Mouse (Mus musculus): Measurements from ENCODE around the gene Mlx. TPM values are rescaled to one million over a fixed set of nuclear protein-coding genes. Genes with fewer than 3 reads are reported as not detected.
"Not testable (repeated sequence)": the region's sequence is repeated elsewhere in the genome, so short reads cannot be mapped to it uniquely, and the experiment has no call there.

The Mlx gene
- polyA plus RNA-seq, 1 experiment from 2014 or later: 50.5 TPM

DNA sequence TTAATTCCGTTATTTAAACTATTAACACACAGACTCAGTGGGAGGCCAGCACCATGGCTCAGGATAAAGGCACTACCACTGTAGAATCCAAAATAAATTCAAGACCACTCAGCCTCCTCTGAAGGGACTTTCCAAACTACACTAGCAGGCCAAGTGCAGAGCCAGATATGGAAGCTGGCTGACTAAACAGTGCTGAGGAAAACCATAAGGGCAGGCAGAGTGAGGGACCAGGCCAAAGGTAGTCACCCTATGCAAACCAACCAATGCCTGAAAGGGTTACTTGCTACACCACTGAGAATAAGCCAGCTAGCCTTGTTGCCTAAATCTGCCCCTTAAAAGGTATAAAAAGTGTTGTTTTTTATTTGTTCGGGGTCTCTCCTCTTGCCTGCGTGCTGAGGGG lies 25.1 kb downstream of the Mlx start:
- Histone ChIP-seq H3K27me3 (no peaks in the 10 kb centered on the region), H3K4me2 (replicated peaks) (no peak overlapping the region), H3K4me1 (0 out of 2 replicates have a peak, but pooled peaks cover 7% of the 10 kb centered on the region), H3K9ac (no peak overlapping the region), H3K36me3 (peaks cover 23% of the 10 kb centered on the region), H3K4me3 (no peak overlapping the region), H3K27ac (no peak overlapping the region), H3K9me3 (no peaks in the 10 kb centered on the region)
- WGBS: 78% methylated on average over 3 of the region's 3 CpGs
- ATAC-seq (ENCODE audit: low FRiP score, low read depth): no peak

DNA sequence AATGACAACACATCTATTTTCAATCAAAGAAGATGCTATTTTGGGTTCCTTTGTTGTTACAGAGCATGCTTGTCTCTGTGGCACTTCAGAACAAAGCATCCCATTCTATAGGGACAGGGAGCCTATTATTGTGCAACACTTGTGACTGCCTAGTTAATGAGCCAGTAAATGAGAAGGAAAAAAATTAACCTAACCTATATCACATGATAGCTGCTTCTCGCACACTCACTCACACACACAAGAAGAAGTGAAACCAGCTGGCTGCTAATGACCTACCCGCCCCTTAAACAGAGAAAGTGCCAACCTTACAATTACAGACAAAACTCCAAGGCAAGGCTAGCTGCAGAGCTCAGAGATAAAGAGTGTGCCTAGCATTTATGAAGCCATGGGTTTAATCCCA lies 28.5 kb downstream of the Mlx start:
- Histone ChIP-seq H3K4me2 (replicated peaks) (no peak overlapping the region), H3K27me3 (no peaks in the 10 kb centered on the region), H3K4me3 (no peak overlapping the region), H3K9ac (no peak overlapping the region), H3K4me1 (peaks cover 25% of the 10 kb centered on the region), H3K36me3 (peaks cover 18% of the 10 kb centered on the region), H3K27ac (no peak overlapping the region), H3K9me3 (no peaks in the 10 kb centered on the region)
- 76% methylated on average over 2 of the region's 2 CpGs for WGBS
- ATAC-seq (ENCODE audit: low FRiP score, low read depth): no peak

DNA sequence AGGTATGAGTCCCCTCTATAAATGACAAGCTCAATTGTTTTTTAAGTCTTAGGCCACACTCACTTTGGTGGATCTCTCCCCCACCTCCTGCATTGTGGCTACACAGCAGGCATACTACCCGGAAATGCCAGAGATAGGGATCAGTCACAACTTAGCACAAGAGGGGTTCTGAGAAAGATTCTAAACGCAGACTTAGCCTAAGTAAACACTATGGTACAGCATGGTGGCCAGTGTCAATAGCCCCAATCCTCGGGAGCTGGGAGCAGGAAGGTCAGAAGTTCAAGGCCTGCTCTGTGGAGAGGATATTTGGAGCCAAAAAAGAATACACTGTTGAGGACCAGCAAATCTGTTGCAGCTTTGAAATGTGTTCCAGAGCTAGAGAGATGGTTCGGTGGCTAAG lies 31.0 kb downstream of the Mlx start:
- H3K9me3 ChIP-seq: no peaks in the 10 kb centered on the region
- H3K27ac ChIP-seq: no peak overlapping the region
- no peak for ATAC-seq (ENCODE audit: low FRiP score, low read depth)
- H3K9ac ChIP-seq: peak overlapping the region; percentile 81
- 43% methylated on average over 4 of the region's 4 CpGs for WGBS
- peak overlapping the region; percentile 95 for H3K4me2 ChIP-seq (replicated peaks)
- no peaks in the 10 kb centered on the region for H3K27me3 ChIP-seq
- peak overlapping the region; percentile 63 for H3K4me3 ChIP-seq
- peaks cover 24% of the 10 kb centered on the region for H3K36me3 ChIP-seq
- H3K4me1 ChIP-seq: peaks cover 35% of the 10 kb centered on the region

DNA sequence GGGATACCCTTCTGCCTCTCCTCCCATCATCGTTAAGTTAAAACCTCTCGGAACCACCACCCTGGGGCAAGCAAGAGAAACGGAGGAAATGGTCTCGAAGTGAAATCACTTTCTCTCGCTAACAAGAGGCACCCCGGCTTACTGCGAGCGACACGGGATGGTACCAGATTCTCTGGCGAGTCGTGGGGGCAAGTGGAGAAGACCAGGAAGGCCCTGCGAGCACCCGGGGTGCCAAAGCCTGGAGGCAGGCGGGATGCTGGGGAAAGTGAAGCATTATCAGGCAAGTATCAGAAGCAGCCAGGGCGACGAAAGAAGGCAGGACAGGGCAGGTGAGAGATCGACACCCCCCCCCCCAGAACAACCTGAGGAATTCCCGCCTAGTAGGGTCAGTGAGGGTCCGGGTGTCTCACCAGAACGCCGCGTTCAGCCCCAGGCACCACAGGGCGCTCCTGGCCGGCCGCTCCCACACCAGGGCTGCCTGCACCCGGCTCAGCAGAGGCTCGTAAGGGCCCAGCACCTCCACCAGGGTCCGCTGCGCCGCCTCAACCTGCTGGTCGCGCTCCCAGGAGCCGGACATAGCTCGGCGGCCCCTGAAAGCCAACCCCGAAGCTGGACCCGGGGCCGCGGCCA lies 32.2 kb downstream of the Mlx start:
- Histone ChIP-seq H3K27ac (peak overlapping the region; percentile 67; the same call in 1 of the 2 replicates), H3K9me3 (no peaks in the 10 kb centered on the region), H3K27me3 (no peaks in the 10 kb centered on the region), H3K4me3 (peak overlapping the region; percentile 63), H3K9ac (peak overlapping the region; percentile 81), H3K4me1 (peaks cover 35% of the 10 kb centered on the region), H3K4me2 (replicated peaks) (peak overlapping the region; percentile 95), H3K36me3 (peaks cover 31% of the 10 kb centered on the region)
- WGBS: under 1% methylated on average over 38 of the region's 39 CpGs
- ATAC-seq (ENCODE audit: low FRiP score, low read depth): peak; percentile 75

DNA sequence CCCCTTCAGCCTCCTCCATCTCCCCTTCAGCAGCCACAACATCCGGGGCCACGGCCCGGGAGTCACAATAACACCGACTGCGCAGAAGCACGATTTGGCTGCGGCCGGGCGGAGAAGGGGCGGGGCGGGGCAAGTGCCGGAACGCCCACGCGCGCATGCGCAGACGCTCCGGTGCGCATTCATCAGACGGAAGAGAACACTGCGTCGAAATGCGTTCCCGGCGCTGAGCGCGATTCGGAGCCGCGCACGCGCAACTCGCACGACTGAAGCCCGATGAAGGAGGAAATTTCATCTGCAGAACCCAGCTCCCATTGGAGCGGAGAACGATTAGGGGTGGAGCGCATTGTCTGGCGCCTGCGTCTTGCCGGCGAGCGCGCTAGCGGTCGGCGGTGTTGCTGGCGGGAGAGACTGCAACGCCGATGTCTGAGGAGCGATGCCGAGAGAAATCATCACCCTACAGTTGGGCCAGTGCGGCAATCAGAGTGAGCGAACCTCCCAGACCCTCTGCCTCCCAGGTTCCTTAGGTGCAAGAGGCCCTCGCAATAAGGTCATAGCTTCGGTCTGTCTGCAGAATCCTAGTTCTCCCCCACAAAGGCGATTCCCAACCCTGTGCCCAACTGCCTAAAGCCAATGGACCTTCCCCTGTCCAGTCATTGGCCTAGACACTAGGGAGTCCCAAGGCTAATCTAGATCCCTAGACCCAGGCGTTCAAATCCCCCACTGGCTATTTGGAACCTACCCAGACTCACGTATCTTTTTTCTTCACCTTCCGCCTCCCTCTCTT lies 32.9 kb downstream of the Mlx start, which contains the start of the genes Retreg3 and Tubg1:
Gene Retreg3, minus strand, starts transcription at position 133 of the 784 bp plus-strand sequence.
Gene Tubg1, plus strand, starts transcription at position 178 of the 784 bp plus-strand sequence.
- peaks cover 36% of the 10 kb centered on the region for H3K36me3 ChIP-seq
- peak within 1 kb of the TSS; percentile 97 for H3K4me2 ChIP-seq (replicated peaks)
- H3K27me3 ChIP-seq: no peaks in the 10 kb centered on the region
- H3K9me3 ChIP-seq: no peaks in the 10 kb centered on the region
- H3K9ac ChIP-seq: peak within 1 kb of the TSS; percentile 89
- under 1% methylated on average over 61 of the region's 61 CpGs for WGBS
- peak within 1 kb of the TSS; percentile 88 for H3K27ac ChIP-seq
- H3K4me1 ChIP-seq: peaks cover 35% of the 10 kb centered on the region
- peak within 1 kb of the TSS; percentile 63 for H3K4me3 ChIP-seq
- peak; percentile 96 for ATAC-seq (ENCODE audit: low FRiP score, low read depth)

DNA sequence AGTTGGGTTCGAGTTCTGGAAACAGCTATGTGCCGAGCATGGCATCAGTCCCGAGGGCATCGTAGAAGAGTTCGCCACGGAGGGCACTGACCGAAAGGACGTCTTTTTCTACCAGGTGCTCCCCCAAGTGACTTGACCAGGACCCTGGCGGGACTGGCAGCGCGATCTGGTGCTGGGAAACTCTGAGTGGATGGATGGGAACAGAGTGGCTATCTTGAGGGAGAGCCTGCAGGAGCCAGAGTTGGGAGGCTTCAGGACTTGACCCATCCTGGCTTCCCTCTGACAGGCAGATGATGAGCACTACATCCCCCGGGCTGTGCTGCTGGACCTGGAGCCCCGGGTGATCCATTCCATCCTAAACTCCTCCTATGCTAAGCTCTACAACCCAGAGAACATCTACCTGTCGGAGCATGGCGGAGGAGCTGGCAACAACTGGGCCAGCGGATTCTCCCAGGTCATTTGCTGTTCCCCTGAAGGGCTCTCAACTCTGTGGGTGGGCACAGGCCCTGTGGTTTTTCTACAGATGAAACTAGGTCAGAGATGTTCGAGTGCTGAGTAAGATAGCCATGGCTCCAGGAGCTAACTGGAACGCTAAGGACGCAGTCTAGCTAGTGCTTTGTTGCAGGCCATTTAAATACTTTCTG lies 33.6 kb downstream of the Mlx start:
- peak overlapping the region; percentile 63 for H3K4me3 ChIP-seq
- peaks cover 35% of the 10 kb centered on the region for H3K4me1 ChIP-seq
- H3K36me3 ChIP-seq: peaks cover 41% of the 10 kb centered on the region
- H3K9me3 ChIP-seq: no peaks in the 10 kb centered on the region
- 22% methylated on average over 19 of the region's 19 CpGs for WGBS
- peak overlapping the region; percentile 97 for H3K4me2 ChIP-seq (replicated peaks)
- no peaks in the 10 kb centered on the region for H3K27me3 ChIP-seq
- H3K27ac ChIP-seq: peak overlapping the region; percentile 88
- H3K9ac ChIP-seq: peak overlapping the region; percentile 89
- ATAC-seq (ENCODE audit: low FRiP score, low read depth): no peak

DNA sequence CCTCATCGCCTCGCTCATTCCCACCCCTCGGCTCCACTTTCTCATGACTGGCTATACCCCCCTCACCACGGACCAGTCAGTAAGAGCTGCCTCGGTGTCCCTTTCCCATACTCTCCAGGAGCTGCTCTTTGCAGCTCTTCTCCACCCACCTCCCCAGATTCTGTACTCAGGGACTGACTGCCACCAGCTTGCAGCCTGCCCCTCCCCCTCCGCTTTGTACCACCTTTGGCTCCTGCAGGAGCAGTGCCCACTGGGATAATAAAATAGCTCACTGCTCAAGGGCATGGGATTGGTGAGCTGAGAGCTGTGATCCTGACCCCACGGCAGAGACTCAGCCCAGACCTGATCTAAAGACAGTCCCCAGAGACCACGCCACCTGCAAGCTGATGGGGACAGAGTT lies 37.4 kb downstream of the Mlx start:
- H3K4me2 ChIP-seq (replicated peaks); H3K27me3 ChIP-seq; H3K4me3 ChIP-seq; H3K9ac ChIP-seq; ATAC-seq (ENCODE audit: low FRiP score, low read depth); H3K9me3 ChIP-seq; H3K27ac ChIP-seq: not testable (repeated sequence)
- H3K4me1 ChIP-seq: peaks cover 12% of the 10 kb centered on the region
- WGBS: 92% methylated on average over 8 of the region's 8 CpGs
- peaks cover 50% of the 10 kb centered on the region for H3K36me3 ChIP-seq

DNA sequence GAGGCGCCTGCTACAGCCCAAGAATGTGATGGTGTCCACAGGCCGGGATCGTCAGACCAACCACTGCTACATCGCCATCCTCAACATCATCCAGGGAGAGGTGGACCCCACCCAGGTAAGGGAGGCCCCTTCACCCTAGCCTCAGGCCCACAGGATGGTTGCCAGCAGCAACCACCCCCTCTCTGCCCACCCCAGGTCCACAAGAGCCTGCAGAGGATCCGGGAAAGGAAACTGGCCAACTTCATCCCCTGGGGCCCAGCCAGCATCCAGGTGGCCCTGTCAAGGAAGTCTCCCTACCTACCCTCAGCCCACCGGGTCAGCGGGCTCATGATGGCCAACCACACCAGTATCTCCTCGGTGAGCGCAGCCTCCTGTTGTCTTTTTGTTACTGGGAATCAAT lies 37.9 kb downstream of the Mlx start:
- H3K4me2 ChIP-seq (replicated peaks); H3K27me3 ChIP-seq; H3K27ac ChIP-seq; H3K9me3 ChIP-seq; ATAC-seq (ENCODE audit: low FRiP score, low read depth); H3K4me3 ChIP-seq; H3K9ac ChIP-seq: not testable (repeated sequence)
- Histone ChIP-seq H3K36me3 (peaks cover 50% of the 10 kb centered on the region), H3K4me1 (peaks cover 12% of the 10 kb centered on the region)
- 97% methylated on average over 9 of the region's 9 CpGs for WGBS

DNA sequence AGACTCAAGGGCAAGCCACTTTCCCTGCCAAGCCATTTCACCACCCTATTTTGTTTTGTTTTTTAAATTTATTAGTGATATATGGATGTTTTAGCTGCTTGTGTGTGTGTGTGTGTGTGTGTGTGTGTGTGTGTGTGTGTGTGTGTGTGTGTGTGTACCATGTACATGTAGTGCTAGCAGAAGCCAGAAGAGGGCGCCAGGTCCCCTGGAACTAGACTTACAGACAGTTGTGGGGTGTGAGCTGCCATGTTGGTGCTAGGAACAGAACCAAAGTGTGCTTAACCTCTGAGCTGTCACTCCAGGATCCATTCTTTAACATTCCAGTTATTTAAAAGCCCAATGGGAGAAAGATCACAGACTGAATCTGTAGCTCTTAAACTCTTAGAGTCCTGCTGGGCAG lies 40.0 kb downstream of the Mlx start:
- Histone ChIP-seq H3K4me2 (replicated peaks) (no peak overlapping the region), H3K9me3 (peaks cover 8% of the 10 kb centered on the region; the same call in 1 of the 2 replicates), H3K9ac (no peak overlapping the region), H3K27ac (no peak overlapping the region), H3K27me3 (no peaks in the 10 kb centered on the region), H3K4me1 (no peaks in the 10 kb centered on the region), H3K4me3 (no peak overlapping the region), H3K36me3 (peaks cover 50% of the 10 kb centered on the region)
- ATAC-seq (ENCODE audit: low FRiP score, low read depth): no peak
- 93% methylated on average over 1 of the region's 1 CpGs for WGBS

DNA sequence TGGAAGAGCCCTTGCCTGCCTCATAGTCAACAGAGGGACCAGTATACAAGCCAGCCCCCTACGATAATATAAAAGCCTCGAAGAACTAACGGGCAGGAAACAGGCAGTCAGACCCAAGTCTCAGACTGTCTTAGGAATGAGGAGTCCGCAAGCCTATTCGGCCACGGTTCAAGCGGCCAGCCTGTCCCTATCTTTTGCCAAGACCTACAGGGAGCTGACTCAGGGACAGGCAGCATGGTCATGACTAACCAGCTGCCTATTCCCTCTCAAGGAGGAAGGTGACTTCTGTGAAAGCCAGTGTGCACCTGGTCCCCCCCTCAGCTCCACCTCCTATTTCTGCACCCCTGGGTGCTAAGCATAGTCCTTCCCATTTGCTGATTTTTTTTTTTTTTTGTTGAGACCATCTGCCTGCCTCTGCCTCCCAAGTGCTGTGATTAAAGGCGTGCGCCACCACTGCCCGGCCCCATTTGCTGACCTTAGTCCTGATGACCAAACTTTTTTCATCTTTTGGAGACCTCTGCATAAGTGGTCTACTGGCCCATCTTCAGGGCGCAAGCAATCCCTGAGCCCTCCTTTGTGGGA lies 42.0 kb downstream of the Mlx start:
- Histone ChIP-seq H3K4me2 (replicated peaks) (no peak overlapping the region), H3K4me1 (no peaks in the 10 kb centered on the region), H3K36me3 (peaks cover 31% of the 10 kb centered on the region), H3K9ac (no peak overlapping the region), H3K9me3 (peaks cover 8% of the 10 kb centered on the region; the same call in 1 of the 2 replicates), H3K27ac (no peak overlapping the region), H3K27me3 (no peaks in the 10 kb centered on the region), H3K4me3 (no peak overlapping the region)
- WGBS: 81% methylated on average over 11 of the region's 11 CpGs
- ATAC-seq (ENCODE audit: low FRiP score, low read depth): no peak

DNA sequence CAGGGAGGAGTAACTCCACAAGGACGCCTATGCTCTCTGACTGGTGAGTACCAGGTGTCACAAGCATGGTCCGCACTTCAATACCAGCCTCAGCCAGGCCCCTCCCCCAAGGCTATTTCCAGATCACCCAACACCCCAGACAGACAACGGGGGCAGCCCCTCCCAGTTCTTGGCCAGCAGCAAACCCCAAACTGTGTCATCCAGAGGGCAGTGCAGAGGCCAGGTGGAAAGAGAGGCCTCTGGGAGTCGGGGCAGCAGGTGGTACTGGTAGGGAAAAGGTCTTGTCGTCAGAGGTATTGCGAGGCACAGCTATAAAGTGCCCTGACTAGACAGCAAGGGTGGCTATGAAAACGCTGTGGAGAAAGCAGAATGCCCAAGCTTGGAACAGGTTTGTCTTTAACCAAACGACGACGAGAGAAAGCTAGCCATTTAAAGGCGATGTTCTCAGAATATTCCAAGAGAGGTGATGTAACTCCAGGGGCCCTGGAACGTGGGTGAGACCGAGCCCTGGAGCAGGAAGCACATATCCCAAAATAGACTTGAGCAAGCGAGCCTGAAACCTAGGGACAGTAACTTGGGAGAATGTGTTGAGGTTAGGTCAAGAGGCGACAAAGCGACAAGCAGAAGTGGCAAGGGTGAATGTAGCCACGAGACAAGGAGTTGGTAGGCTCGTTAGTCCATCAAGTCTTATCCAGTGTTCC lies 43.1 kb downstream of the Mlx start:
- H3K9me3 ChIP-seq: peaks cover 8% of the 10 kb centered on the region; the same call in 1 of the 2 replicates
- H3K4me2 ChIP-seq (replicated peaks): no peak overlapping the region
- no peak for ATAC-seq (ENCODE audit: low FRiP score, low read depth)
- peaks cover 23% of the 10 kb centered on the region for H3K36me3 ChIP-seq
- no peak overlapping the region for H3K4me3 ChIP-seq
- WGBS: 38% methylated on average over 18 of the region's 18 CpGs
- no peak overlapping the region for H3K27ac ChIP-seq
- no peaks in the 10 kb centered on the region for H3K27me3 ChIP-seq
- H3K4me1 ChIP-seq: no peaks in the 10 kb centered on the region
- H3K9ac ChIP-seq: no peak overlapping the region
